23 mouse cellular contexts compared by ENCODE assay signal in genomic region chr9:43457736-43458135, GRCm38 (mm10).
DNase-seq lines count a peak whose midpoint lies in the region; ATAC-seq and TF ChIP-seq lines count a peak whose summit lies in the region.
"Had no signal": no experiment of that assay in that cellular context is flagged by ENCODE, and none has a peak within 500 bp of the region (broad histone marks: within the 10 kb centered on the region; RNA-seq: fewer than 3 reads in every experiment).

No protein-coding gene starts in this region.

- intact Hi-C loops in heart, postnatal 25 days (cut with DNase I), result no loop called here

- no peak for TF ChIP-seq CTCF in kidney, adult 2 months (conservative IDR thresholded peaks at IDR 0.05; ENCODE audit: insufficient read depth, insufficient read length, low read depth, low read length)

- H3K4me2 ChIP-seq in kidney, embryonic 14.5 days (replicated peaks; ENCODE audit: low read depth, low read length), result no peak overlapping the region
- H3K4me2 ChIP-seq in neural tube, embryonic 15.5 days, result no peak overlapping the region
- H3K4me2 ChIP-seq: heart, embryonic 13.5 days; hindbrain, embryonic 15.5 days; liver, embryonic 15.5 days; stomach, embryonic 15.5 days had no signal

- WGBS in kidney, adult 2 months, result 90% methylated on average over 2 of the region's 2 CpGs
- WGBS in kidney, embryonic 14.5 days, result 94% methylated on average over 2 of the region's 2 CpGs
- WGBS in neural tube, embryonic 15.5 days, result 96% methylated on average over 2 of the region's 2 CpGs

- peaks cover 15% of the 10 kb centered on the region for H3K4me1 ChIP-seq in kidney, adult 2 months (ENCODE audit: control insufficient read depth, insufficient read depth, low read length)
- H3K4me1 ChIP-seq in kidney, embryonic 14.5 days (ENCODE audit: control insufficient read depth, insufficient read depth, low read length), result no peaks in the 10 kb centered on the region
- peaks cover 20% of the 10 kb centered on the region for H3K4me1 ChIP-seq in neural tube, embryonic 15.5 days
- H3K4me1 ChIP-seq: heart, embryonic 13.5 days; liver, embryonic 15.5 days had no signal

- H3K27me3 ChIP-seq in kidney, adult 2 months (replicated peaks; ENCODE audit: control insufficient read depth, insufficient read depth, low read length), result no peaks in the 10 kb centered on the region
- peaks cover 17% of the 10 kb centered on the region for H3K27me3 ChIP-seq in kidney, embryonic 14.5 days (ENCODE audit: control insufficient read depth, insufficient read depth, low read length)
- peaks cover 7% of the 10 kb centered on the region for H3K27me3 ChIP-seq in neural tube, embryonic 15.5 days (replicated peaks)

- no peak overlapping the region for H3K9ac ChIP-seq in kidney, embryonic 14.5 days (ENCODE audit: low read depth, low read length)
- no peak overlapping the region for H3K9ac ChIP-seq in neural tube, embryonic 15.5 days (replicated peaks)
- H3K9ac ChIP-seq: forebrain, postnatal 0 days; heart, embryonic 13.5 days; hindbrain, embryonic 15.5 days; liver, embryonic 15.5 days; stomach, embryonic 15.5 days had no signal

- no peak for TF ChIP-seq POLR2A in kidney, adult 2 months (IDR thresholded peaks at IDR 0.05; ENCODE audit: low read depth, low read length)

- no peaks in the 10 kb centered on the region for H3K36me3 ChIP-seq in kidney, adult 2 months (ENCODE audit: control insufficient read depth, insufficient read depth, low read length)
- no peaks in the 10 kb centered on the region for H3K36me3 ChIP-seq in kidney, embryonic 14.5 days (ENCODE audit: control insufficient read depth, insufficient read depth, low read length)
- H3K36me3 ChIP-seq in neural tube, embryonic 15.5 days, result no peaks in the 10 kb centered on the region
- H3K36me3 ChIP-seq: forebrain, embryonic 10.5 days; heart, embryonic 13.5 days; hindbrain, embryonic 15.5 days; limb, embryonic 10.5 days; liver, embryonic 15.5 days; stomach, embryonic 15.5 days had no signal

- no peaks in the 10 kb centered on the region for H3K9me3 ChIP-seq in kidney, embryonic 14.5 days (ENCODE audit: control insufficient read depth, low read length)
- H3K9me3 ChIP-seq in neural tube, embryonic 15.5 days (replicated peaks), result no peaks in the 10 kb centered on the region
- H3K9me3 ChIP-seq: forebrain, embryonic 10.5 days; heart, embryonic 13.5 days; hindbrain, embryonic 15.5 days; limb, embryonic 10.5 days; liver, embryonic 15.5 days; stomach, embryonic 15.5 days had no signal

- no peak for ATAC-seq in kidney, embryonic 14.5 days (ENCODE audit: low FRiP score, low TSS enrichment)
- no peak for ATAC-seq in neural tube, embryonic 15.5 days (ENCODE audit: low FRiP score)
- ATAC-seq: forebrain, postnatal 0 days had no signal

- H3K4me3 ChIP-seq in kidney, adult 2 months (ENCODE audit: insufficient read depth, low read depth, low read length), result no peak overlapping the region
- H3K4me3 ChIP-seq in kidney, embryonic 14.5 days (ENCODE audit: low read length), result no peak overlapping the region
- H3K4me3 ChIP-seq in neural tube, embryonic 15.5 days (replicated peaks), result no peak overlapping the region
- H3K4me3 ChIP-seq: forebrain, embryonic 10.5 days; heart, embryonic 13.5 days; hindbrain, embryonic 15.5 days; limb, embryonic 10.5 days; liver, embryonic 15.5 days; stomach, embryonic 15.5 days had no signal

- no peak overlapping the region; the same call in 1 of the 2 replicates for H3K27ac ChIP-seq in kidney, adult 2 months (ENCODE audit: insufficient read depth, low read depth, low read length)
- no peak overlapping the region for H3K27ac ChIP-seq in kidney, embryonic 14.5 days (ENCODE audit: low read depth, low read length)
- no peak overlapping the region for H3K27ac ChIP-seq in neural tube, embryonic 15.5 days (replicated peaks)
- H3K27ac ChIP-seq: forebrain, embryonic 10.5 days; heart, embryonic 13.5 days; hindbrain, embryonic 15.5 days; limb, embryonic 10.5 days; liver, embryonic 15.5 days; macrophage; stomach, embryonic 15.5 days had no signal

- peak; percentile 70 for DNase-seq in adrenal gland, adult 2 months
- DNase-seq in adrenal gland, adult 18-20 months (ENCODE audit: low spot score in 2 of 2), result no peak
- peak; percentile 95 for DNase-seq in heart, adult 11 months
- no peak for DNase-seq in heart, postnatal 4 days
- DNase-seq in kidney, adult 2 months, result peak; percentile 70
- DNase-seq in heart, postnatal 25 days (ENCODE audit: low spot score), result peak; percentile 12
- DNase-seq: cerebellum, adult 11-12 months; cerebellum, postnatal 10 days; forebrain, postnatal 0 days; kidney, postnatal 14 days; liver; right cerebral cortex, adult 18-20 months; right cerebral cortex, postnatal 4 days; thymus, postnatal 25 days had no signal

Comparison
In these comparisons a context has a peak if more than half of its experiments do, and no peak if none do; other contexts are left out.
1. DNase-seq: peak in adrenal gland, adult 2 months (single experiment), heart, adult 11 months (single experiment), kidney, adult 2 months (single experiment) and heart, postnatal 25 days (single experiment); none in adrenal gland, adult 18-20 months (0 of 2) and heart, postnatal 4 days (single experiment).